Mouse (Mus musculus) ES-E14 (cell line): Measurements from ENCODE around the gene Meltf.

ENCODE experiments used
- CHD2 ChIP-seq: IDR thresholded peaks from 2 replicates; pipeline ENCODE4 v1.6.1; 2014; ENCODE audit warnings: mild to moderate bottlenecking, low read depth, low read length, inconsistent platforms
- HCFC1 ChIP-seq: IDR thresholded peaks from 2 replicates; pipeline ENCODE4 v1.6.1; 2012; ENCODE audit warnings: low read length, inconsistent platforms, borderline replicate concordance; ENCODE audit not compliant: insufficient read depth
- MAFK ChIP-seq: IDR thresholded peaks from 2 replicates; pipeline ENCODE4 v1.6.1; 2014; ENCODE audit warnings: mild to moderate bottlenecking, low read depth, low read length, inconsistent platforms; ENCODE audit not compliant: insufficient read depth
- ZC3H11A ChIP-seq: IDR thresholded peaks from 2 replicates; pipeline ENCODE4 v1.6.1; 2012; ENCODE audit warnings: low read depth, mild to moderate bottlenecking, inconsistent platforms, low read length, borderline replicate concordance
- ZNF384 ChIP-seq: IDR thresholded peaks from 2 replicates; pipeline ENCODE4 v1.6.1; 2012; ENCODE audit warnings: low read depth, low read length, inconsistent platforms

DNA sequence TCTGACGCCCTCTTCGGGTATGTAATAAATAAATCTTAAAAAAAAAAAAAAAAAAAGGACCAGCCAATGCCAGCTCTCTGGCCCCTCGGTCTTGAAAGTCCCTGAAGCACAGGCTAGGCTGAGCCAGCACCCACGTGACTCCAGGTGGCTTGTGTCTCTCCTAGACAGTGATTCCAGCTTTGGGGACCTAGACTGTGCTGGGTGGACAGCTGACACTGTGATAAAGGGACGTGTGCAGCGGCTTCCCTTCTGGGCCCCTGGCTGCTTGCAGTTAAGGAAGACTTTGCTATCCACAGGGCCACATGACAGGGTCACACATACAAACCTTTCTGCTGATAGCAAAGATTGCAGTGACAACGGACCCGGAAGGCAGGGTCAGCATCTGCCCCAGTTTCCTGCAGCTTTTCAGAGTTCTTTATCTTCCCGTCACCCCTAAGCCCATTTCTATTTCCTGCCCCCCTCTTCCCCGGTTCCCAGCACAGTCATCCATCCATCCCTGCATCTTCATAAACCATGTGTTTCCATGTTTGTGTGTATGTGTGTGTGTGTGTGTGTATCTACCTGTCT, 31.8 kb downstream of the Meltf start:
- no peak for TF ChIP-seq ZC3H11A
- no peak for TF ChIP-seq CHD2
- TF ChIP-seq HCFC1, result no peak
- no peak for TF ChIP-seq MAFK
- TF ChIP-seq ZNF384, result no peak
